Mouse (Mus musculus): ENCODE measurements at regions not wholly inside any gene's neighbourhood (a gene's known extent, or its start where the extent isn't known, plus 50 kb on each side); places are given as distances from the start of the nearest gene placed in this dataset.

GRCm38 (mm10) chr12:73491370-73491769, 54.8 kb downstream of the Tmem30b start:
- no peak for ATAC-seq (ENCODE audit: insufficient read depth)
- H3K9me3 ChIP-seq (ENCODE audit: control insufficient read depth, low read length), result no peaks in the 10 kb centered on the region
- no peak overlapping the region for H3K9ac ChIP-seq (replicated peaks)
- no peaks in the 10 kb centered on the region for H3K27me3 ChIP-seq (ENCODE audit: control insufficient read depth, insufficient read depth, low read length)
- TF ChIP-seq CTCF (IDR thresholded peaks at IDR 0.05; ENCODE audit: low read depth), result no peak
- TF ChIP-seq EP300 (IDR thresholded peaks at IDR 0.05; ENCODE audit: low read depth), result no peak
- DNase-seq (ENCODE audit: low read depth in 3 of 3, low spot score in 3 of 3), result no peak
- H3K4me1 ChIP-seq (replicated peaks; ENCODE audit: control insufficient read depth in 2 of 2, insufficient read depth in 2 of 2, low read length in 1 of 2), result no peaks in the 10 kb centered on the region
- H3K4me3 ChIP-seq (ENCODE audit: insufficient read depth in 1 of 2, low read depth in 2 of 2, low read length in 2 of 2), result no peak overlapping the region
- H3K27ac ChIP-seq, result no peak overlapping the region
- WGBS (ENCODE audit: insufficient replicate concordance), result 59% methylated on average over 3 of the region's 3 CpGs
- no peak overlapping the region for H3K4me2 ChIP-seq (ENCODE audit: low read depth)
- H3K36me3 ChIP-seq (replicated peaks; ENCODE audit: control insufficient read depth, insufficient read depth, low read depth), result no peaks in the 10 kb centered on the region

- no peaks in the 10 kb centered on the region for H3K9me3 ChIP-seq (ENCODE audit: control insufficient read depth, low read length)
- H3K9ac ChIP-seq (replicated peaks), result no peak overlapping the region
- 43% methylated on average over 2 of the region's 2 CpGs for WGBS (ENCODE audit: insufficient replicate concordance)
- no peaks in the 10 kb centered on the region for H3K4me1 ChIP-seq (replicated peaks; ENCODE audit: control insufficient read depth in 2 of 2, insufficient read depth in 2 of 2, low read length in 1 of 2)
- no peak overlapping the region for H3K4me3 ChIP-seq (ENCODE audit: insufficient read depth in 1 of 2, low read depth in 2 of 2, low read length in 2 of 2)
- H3K4me2 ChIP-seq (ENCODE audit: low read depth), result no peak overlapping the region
- no peak overlapping the region for H3K27ac ChIP-seq
- ATAC-seq (ENCODE audit: insufficient read depth), result no peak
- TF ChIP-seq CTCF (IDR thresholded peaks at IDR 0.05; ENCODE audit: low read depth) (no peak), EP300 (IDR thresholded peaks at IDR 0.05; ENCODE audit: low read depth) (no peak)
- DNase-seq (ENCODE audit: low read depth in 3 of 3, low spot score in 3 of 3), result no peak
- H3K27me3 ChIP-seq (ENCODE audit: control insufficient read depth, insufficient read depth, low read length), result no peaks in the 10 kb centered on the region
- no peaks in the 10 kb centered on the region for H3K36me3 ChIP-seq (replicated peaks; ENCODE audit: control insufficient read depth, insufficient read depth, low read depth)
These were observed 63.3 kb downstream of the Tmem30b start for GRCm38 (mm10) chr12:73482858-73483257.

GRCm38 (mm10) chr12:73482275-73482674, 63.9 kb downstream of the Tmem30b start:
- Histone ChIP-seq H3K4me1 (replicated peaks; ENCODE audit: control insufficient read depth in 2 of 2, insufficient read depth in 2 of 2, low read length in 1 of 2) (no peaks in the 10 kb centered on the region), H3K36me3 (replicated peaks; ENCODE audit: control insufficient read depth, insufficient read depth, low read depth) (no peaks in the 10 kb centered on the region), H3K27me3 (ENCODE audit: control insufficient read depth, insufficient read depth, low read length) (no peaks in the 10 kb centered on the region), H3K4me2 (ENCODE audit: low read depth) (no peak overlapping the region), H3K27ac (no peak overlapping the region), H3K4me3 (ENCODE audit: insufficient read depth in 1 of 2, low read depth in 2 of 2, low read length in 2 of 2) (no peak overlapping the region), H3K9me3 (ENCODE audit: control insufficient read depth, low read length) (no peaks in the 10 kb centered on the region), H3K9ac (replicated peaks) (no peak overlapping the region)
- no peak for DNase-seq (ENCODE audit: low read depth in 3 of 3, low spot score in 3 of 3)
- TF ChIP-seq EP300 (IDR thresholded peaks at IDR 0.05; ENCODE audit: low read depth), result no peak
- TF ChIP-seq CTCF (IDR thresholded peaks at IDR 0.05; ENCODE audit: low read depth), result no peak
- no peak for ATAC-seq (ENCODE audit: insufficient read depth)
- WGBS (ENCODE audit: insufficient replicate concordance), result 57% methylated on average over 6 of the region's 6 CpGs

DNA sequence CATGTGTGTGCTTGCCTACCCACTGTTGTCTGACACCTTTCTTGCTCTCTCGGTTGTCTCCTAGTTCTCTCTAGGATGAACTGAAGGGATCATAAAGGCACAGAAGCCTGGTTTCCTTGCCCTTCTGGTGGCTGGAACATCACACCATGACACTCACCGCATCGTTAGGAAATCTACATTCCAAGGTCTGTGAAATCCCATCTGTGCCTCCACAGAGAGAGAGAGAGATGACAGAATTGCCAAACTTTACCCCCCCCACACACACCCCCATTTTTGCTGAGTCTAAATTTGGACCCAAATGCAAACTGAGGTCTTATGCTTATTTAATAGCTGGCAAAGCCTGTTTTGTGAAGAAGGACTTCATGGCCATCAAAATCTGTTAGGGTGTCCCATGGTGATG, 64.5 kb downstream of the Tmem30b start:
- Histone ChIP-seq H3K9ac (replicated peaks) (no peak overlapping the region), H3K4me3 (ENCODE audit: insufficient read depth in 1 of 2, low read depth in 2 of 2, low read length in 2 of 2) (no peak overlapping the region), H3K27me3 (ENCODE audit: control insufficient read depth, insufficient read depth, low read length) (no peaks in the 10 kb centered on the region), H3K9me3 (ENCODE audit: control insufficient read depth, low read length) (no peaks in the 10 kb centered on the region), H3K36me3 (replicated peaks; ENCODE audit: control insufficient read depth, insufficient read depth, low read depth) (no peaks in the 10 kb centered on the region), H3K4me2 (ENCODE audit: low read depth) (no peak overlapping the region), H3K27ac (no peak overlapping the region), H3K4me1 (replicated peaks; ENCODE audit: control insufficient read depth in 2 of 2, insufficient read depth in 2 of 2, low read length in 1 of 2) (no peaks in the 10 kb centered on the region)
- TF ChIP-seq CTCF (IDR thresholded peaks at IDR 0.05; ENCODE audit: low read depth) (no peak), EP300 (IDR thresholded peaks at IDR 0.05; ENCODE audit: low read depth) (no peak)
- ATAC-seq (ENCODE audit: insufficient read depth) (no peak), DNase-seq (ENCODE audit: low read depth in 3 of 3, low spot score in 3 of 3) (no peak)
- 76% methylated on average over 3 of the region's 3 CpGs for WGBS (ENCODE audit: insufficient replicate concordance)

DNA sequence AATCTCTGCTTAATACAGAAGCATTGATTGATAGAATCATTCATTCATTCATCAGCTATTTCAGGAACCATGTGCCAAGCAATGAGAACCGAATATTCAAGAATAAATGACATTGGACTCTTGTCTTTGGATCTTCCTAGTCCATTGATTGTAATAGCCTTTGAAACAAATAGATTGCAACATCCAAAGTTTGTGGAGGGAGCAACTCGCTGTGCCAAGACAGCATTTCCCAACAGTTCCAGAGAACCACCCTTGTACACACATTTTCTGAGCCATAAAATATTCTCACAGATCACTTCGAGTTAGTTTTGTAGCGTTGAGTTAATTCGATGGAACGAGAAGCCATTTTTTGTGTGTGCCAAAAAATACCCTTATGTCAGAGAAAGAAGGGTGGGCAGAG, 65.0 kb downstream of the Tmem30b start:
- H3K36me3 ChIP-seq (replicated peaks; ENCODE audit: control insufficient read depth, insufficient read depth, low read depth), result no peaks in the 10 kb centered on the region
- no peak for DNase-seq (ENCODE audit: low read depth in 3 of 3, low spot score in 3 of 3)
- H3K4me2 ChIP-seq (ENCODE audit: low read depth), result no peak overlapping the region
- TF ChIP-seq EP300 (IDR thresholded peaks at IDR 0.05; ENCODE audit: low read depth) (no peak), CTCF (IDR thresholded peaks at IDR 0.05; ENCODE audit: low read depth) (no peak)
- 65% methylated on average over 6 of the region's 6 CpGs for WGBS (ENCODE audit: insufficient replicate concordance)
- H3K27ac ChIP-seq, result no peak overlapping the region
- no peaks in the 10 kb centered on the region for H3K9me3 ChIP-seq (ENCODE audit: control insufficient read depth, low read length)
- H3K4me1 ChIP-seq (replicated peaks; ENCODE audit: control insufficient read depth in 2 of 2, insufficient read depth in 2 of 2, low read length in 1 of 2), result no peaks in the 10 kb centered on the region
- H3K4me3 ChIP-seq (ENCODE audit: insufficient read depth in 1 of 2, low read depth in 2 of 2, low read length in 2 of 2), result no peak overlapping the region
- no peaks in the 10 kb centered on the region for H3K27me3 ChIP-seq (ENCODE audit: control insufficient read depth, insufficient read depth, low read length)
- no peak for ATAC-seq (ENCODE audit: insufficient read depth)
- H3K9ac ChIP-seq (replicated peaks), result no peak overlapping the region
